Mouse (Mus musculus): ENCODE data around the gene Ctnnb1. TPM values are rescaled to one million over a fixed set of nuclear protein-coding genes. Genes with fewer than 3 reads are reported as not detected.

Gene Ctnnb1
- polyA plus RNA-seq, 1 experiment from 2014 or later: 470 TPM

- ATAC-seq (replicated peaks; ENCODE audit: low FRiP score, low read depth) (peak; percentile 48; the same call in 1 of the 2 replicates), DNase-seq (ENCODE audit: low spot score) (peak; percentile 75)
- TF ChIP-seq CTCF (IDR thresholded peaks at IDR 0.05; ENCODE audit: low read depth): no peak
- Histone ChIP-seq H3K27me3 (ENCODE audit: insufficient read depth, low read length) (no peaks in the 10 kb centered on the region), H3K9me3 (replicated peaks; ENCODE audit: low read length) (no peaks in the 10 kb centered on the region), H3K27ac (peak overlapping the region; percentile 79), H3K9ac (ENCODE audit: low read depth, low read length) (0 out of 2 replicates have a peak overlapping the region, but pooled peaks have one; percentile 5), H3K4me3 (replicated peaks; ENCODE audit: low read depth, low read length) (no peak overlapping the region), H3K4me2 (ENCODE audit: low read length) (peak overlapping the region; percentile 38; the same call in 1 of the 2 replicates), H3K4me1 (replicated peaks; ENCODE audit: insufficient read depth, low read length) (peaks cover 6% of the 10 kb centered on the region), H3K36me3 (ENCODE audit: insufficient read depth, low read length) (no peaks in the 10 kb centered on the region)
- WGBS: 2% methylated on average over 10 of the region's 10 CpGs
Observed at GRCm38 (mm10) chr9:120893971-120894370, 35.0 kb upstream of the Ctnnb1 start.

GRCm38 (mm10) chr9:120894376-120894775 lies 34.6 kb upstream of the Ctnnb1 start:
- 57% methylated on average over 9 of the region's 9 CpGs for WGBS
- no peaks in the 10 kb centered on the region for H3K9me3 ChIP-seq (replicated peaks; ENCODE audit: low read length)
- no peak for DNase-seq (ENCODE audit: low spot score)
- no peaks in the 10 kb centered on the region for H3K36me3 ChIP-seq (ENCODE audit: insufficient read depth, low read length)
- H3K4me2 ChIP-seq (ENCODE audit: low read length): peak overlapping the region; percentile 38; the same call in 1 of the 2 replicates
- no peak for ATAC-seq (replicated peaks; ENCODE audit: low FRiP score, low read depth)
- peak overlapping the region; percentile 79; the same call in 1 of the 2 replicates for H3K27ac ChIP-seq
- no peaks in the 10 kb centered on the region for H3K27me3 ChIP-seq (ENCODE audit: insufficient read depth, low read length)
- H3K9ac ChIP-seq (ENCODE audit: low read depth, low read length): no peak overlapping the region
- H3K4me3 ChIP-seq (replicated peaks; ENCODE audit: low read depth, low read length): no peak overlapping the region
- peaks cover 6% of the 10 kb centered on the region for H3K4me1 ChIP-seq (replicated peaks; ENCODE audit: insufficient read depth, low read length)
- no peak for TF ChIP-seq CTCF (IDR thresholded peaks at IDR 0.05; ENCODE audit: low read depth)

GRCm38 (mm10) chr9:120896502-120896901 lies 32.5 kb upstream of the Ctnnb1 start:
- Histone ChIP-seq H3K9ac (ENCODE audit: low read depth, low read length) (no peak overlapping the region), H3K4me1 (replicated peaks; ENCODE audit: insufficient read depth, low read length) (peaks cover 12% of the 10 kb centered on the region), H3K9me3 (replicated peaks; ENCODE audit: low read length) (no peaks in the 10 kb centered on the region), H3K27me3 (ENCODE audit: insufficient read depth, low read length) (no peaks in the 10 kb centered on the region), H3K4me2 (ENCODE audit: low read length) (no peak overlapping the region), H3K4me3 (replicated peaks; ENCODE audit: low read depth, low read length) (no peak overlapping the region), H3K36me3 (ENCODE audit: insufficient read depth, low read length) (no peaks in the 10 kb centered on the region), H3K27ac (no peak overlapping the region)
- DNase-seq (ENCODE audit: low spot score) (no peak), ATAC-seq (replicated peaks; ENCODE audit: low FRiP score, low read depth) (no peak)
- WGBS: 47% methylated on average over 5 of the region's 5 CpGs
- TF ChIP-seq CTCF (IDR thresholded peaks at IDR 0.05; ENCODE audit: low read depth): no peak

- WGBS: 59% methylated on average over 4 of the region's 4 CpGs
- no peak overlapping the region for H3K27ac ChIP-seq
- ATAC-seq (replicated peaks; ENCODE audit: low FRiP score, low read depth) (no peak), DNase-seq (ENCODE audit: low spot score) (no peak)
- TF ChIP-seq CTCF (IDR thresholded peaks at IDR 0.05; ENCODE audit: low read depth): no peak
- H3K4me2 ChIP-seq (ENCODE audit: low read length): no peak overlapping the region
- H3K27me3 ChIP-seq (ENCODE audit: insufficient read depth, low read length): no peaks in the 10 kb centered on the region
- H3K9ac ChIP-seq (ENCODE audit: low read depth, low read length): no peak overlapping the region
- no peaks in the 10 kb centered on the region for H3K36me3 ChIP-seq (ENCODE audit: insufficient read depth, low read length)
- peaks cover 12% of the 10 kb centered on the region for H3K4me1 ChIP-seq (replicated peaks; ENCODE audit: insufficient read depth, low read length)
- H3K9me3 ChIP-seq (replicated peaks; ENCODE audit: low read length): no peaks in the 10 kb centered on the region
- no peak overlapping the region for H3K4me3 ChIP-seq (replicated peaks; ENCODE audit: low read depth, low read length)
Observed at GRCm38 (mm10) chr9:120897269-120897668, 31.7 kb upstream of the Ctnnb1 start.

GRCm38 (mm10) chr9:120899833-120900232 lies 29.2 kb upstream of the Ctnnb1 start:
- H3K9me3 ChIP-seq (replicated peaks; ENCODE audit: low read length): no peaks in the 10 kb centered on the region
- TF ChIP-seq CTCF (IDR thresholded peaks at IDR 0.05; ENCODE audit: low read depth): no peak
- H3K36me3 ChIP-seq (ENCODE audit: insufficient read depth, low read length): no peaks in the 10 kb centered on the region
- H3K4me3 ChIP-seq (replicated peaks; ENCODE audit: low read depth, low read length): no peak overlapping the region
- no peaks in the 10 kb centered on the region for H3K27me3 ChIP-seq (ENCODE audit: insufficient read depth, low read length)
- H3K9ac ChIP-seq (ENCODE audit: low read depth, low read length): no peak overlapping the region
- peak overlapping the region; percentile 51; the same call in 1 of the 2 replicates for H3K27ac ChIP-seq
- DNase-seq (ENCODE audit: low spot score): no peak
- no peak overlapping the region for H3K4me2 ChIP-seq (ENCODE audit: low read length)
- no peak for ATAC-seq (replicated peaks; ENCODE audit: low FRiP score, low read depth)
- WGBS: 55% methylated on average over 4 of the region's 4 CpGs
- H3K4me1 ChIP-seq (replicated peaks; ENCODE audit: insufficient read depth, low read length): peaks cover 6% of the 10 kb centered on the region

- Histone ChIP-seq H3K4me2 (ENCODE audit: low read length) (no peak overlapping the region), H3K9ac (ENCODE audit: low read depth, low read length) (no peak overlapping the region), H3K9me3 (replicated peaks; ENCODE audit: low read length) (no peaks in the 10 kb centered on the region), H3K27me3 (ENCODE audit: insufficient read depth, low read length) (no peaks in the 10 kb centered on the region), H3K36me3 (ENCODE audit: insufficient read depth, low read length) (no peaks in the 10 kb centered on the region), H3K27ac (peak overlapping the region; percentile 51), H3K4me1 (replicated peaks; ENCODE audit: insufficient read depth, low read length) (0 out of 2 replicates have a peak, but pooled peaks cover 6% of the 10 kb centered on the region), H3K4me3 (replicated peaks; ENCODE audit: low read depth, low read length) (no peak overlapping the region)
- no peak for DNase-seq (ENCODE audit: low spot score)
- no peak for TF ChIP-seq CTCF (IDR thresholded peaks at IDR 0.05; ENCODE audit: low read depth)
- peak; percentile 58 for ATAC-seq (replicated peaks; ENCODE audit: low FRiP score, low read depth)
- WGBS: 51% methylated on average over 12 of the region's 12 CpGs
Observed at GRCm38 (mm10) chr9:120900338-120901274, 28.4 kb upstream of the Ctnnb1 start.
